Mouse (Mus musculus): Measurements from ENCODE around the gene Wdr62. TPM values are rescaled to one million over a fixed set of nuclear protein-coding genes. Genes with fewer than 3 reads are reported as not detected.

Gene Wdr62
- polyA plus RNA-seq, 1 experiment: 10.2 TPM

GRCm38 (mm10) chr7:30306083-30306779 lies 26.0 kb upstream of the Wdr62 start:
- DNase-seq (ENCODE audit: low spot score): no peak

GRCm38 (mm10) chr7:30300914-30301313 lies 20.7 kb upstream of the Wdr62 start:
- DNase-seq (ENCODE audit: low spot score): no peak

DNA sequence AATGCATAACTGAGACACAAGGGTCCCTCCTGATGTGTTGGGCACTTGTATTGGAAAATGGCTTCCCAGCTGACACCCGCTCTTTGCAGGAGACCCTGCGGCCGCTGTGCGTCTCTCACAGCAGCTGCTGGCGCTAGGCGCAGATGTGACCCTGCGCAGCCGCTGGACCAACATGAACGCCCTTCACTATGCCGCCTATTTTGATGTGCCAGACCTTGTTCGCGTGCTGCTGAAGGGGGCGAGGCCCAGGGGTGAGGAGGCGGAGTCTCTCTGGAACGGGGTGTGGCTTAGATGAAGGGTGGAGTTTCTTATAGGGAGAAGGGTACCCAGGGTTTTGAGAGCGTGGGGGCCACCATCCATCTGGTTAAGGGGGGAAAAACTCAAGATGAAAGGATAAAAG lies 17.0 kb upstream of the Wdr62 start:
- DNase-seq (ENCODE audit: low spot score): no peak

DNA sequence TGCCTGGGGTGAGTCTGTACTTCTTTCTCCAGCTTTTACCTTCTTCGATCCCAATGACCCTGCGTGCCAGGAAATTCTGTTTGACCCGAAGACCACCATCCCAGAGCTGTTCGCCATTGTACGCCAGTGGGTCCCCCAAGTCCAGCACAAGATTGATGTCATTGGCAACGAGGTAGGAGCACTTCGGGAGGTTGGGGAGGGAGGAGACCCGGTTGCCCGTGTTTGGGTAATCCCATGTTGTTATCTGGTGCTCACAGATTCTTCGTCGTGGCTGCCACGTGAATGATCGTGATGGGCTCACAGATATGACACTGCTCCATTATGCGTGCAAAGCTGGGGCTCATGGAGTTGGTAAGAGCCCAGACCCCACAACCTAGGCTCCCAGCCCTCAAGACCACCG lies 16.6 kb upstream of the Wdr62 start:
- DNase-seq (ENCODE audit: low spot score): no peak

DNA sequence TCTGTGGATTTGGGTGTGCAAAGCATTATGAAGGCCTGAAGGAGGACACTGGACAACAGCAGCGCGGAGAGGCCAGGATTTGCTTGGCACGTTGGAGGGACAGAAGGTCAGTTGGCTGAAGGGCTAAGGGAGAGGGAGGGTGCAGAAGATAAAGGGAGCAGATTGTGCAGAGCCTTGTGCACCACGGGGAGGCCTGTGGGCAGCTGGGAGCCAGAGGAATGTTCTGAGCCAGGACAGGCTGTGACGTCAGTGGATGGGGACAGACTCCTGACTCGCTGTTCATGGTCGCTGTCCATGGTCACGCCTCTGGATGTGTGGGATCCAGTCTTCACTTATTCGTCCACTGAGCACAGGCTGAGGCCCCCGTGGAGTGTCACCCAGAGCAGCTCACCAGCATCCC lies 14.9 kb upstream of the Wdr62 start:
- no peak for DNase-seq (ENCODE audit: low spot score)

- no peak for DNase-seq (ENCODE audit: low spot score)
Measured at GRCm38 (mm10) chr7:30294296-30294695, 14.1 kb upstream of the Wdr62 start.

DNA sequence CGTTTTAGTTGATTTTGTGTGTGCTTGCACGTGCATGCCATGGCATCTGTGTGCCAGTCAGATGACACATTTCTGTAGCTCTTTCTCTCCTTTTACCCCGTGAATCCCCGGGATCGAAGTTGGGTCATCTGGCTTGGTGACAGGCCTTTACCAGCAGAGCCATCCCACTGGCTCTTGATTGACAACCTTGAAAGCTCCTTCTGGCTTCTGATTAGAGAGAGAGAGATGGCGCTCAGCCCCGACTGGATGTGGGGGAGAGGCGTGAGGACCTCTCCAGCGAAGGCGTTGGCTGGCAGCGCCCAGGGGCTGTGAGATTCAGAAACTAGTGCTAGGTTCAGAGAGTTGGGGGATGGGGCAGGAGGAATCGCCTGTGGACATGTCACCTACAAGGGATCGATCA lies 13.6 kb upstream of the Wdr62 start:
- DNase-seq (ENCODE audit: low spot score): no peak

DNA sequence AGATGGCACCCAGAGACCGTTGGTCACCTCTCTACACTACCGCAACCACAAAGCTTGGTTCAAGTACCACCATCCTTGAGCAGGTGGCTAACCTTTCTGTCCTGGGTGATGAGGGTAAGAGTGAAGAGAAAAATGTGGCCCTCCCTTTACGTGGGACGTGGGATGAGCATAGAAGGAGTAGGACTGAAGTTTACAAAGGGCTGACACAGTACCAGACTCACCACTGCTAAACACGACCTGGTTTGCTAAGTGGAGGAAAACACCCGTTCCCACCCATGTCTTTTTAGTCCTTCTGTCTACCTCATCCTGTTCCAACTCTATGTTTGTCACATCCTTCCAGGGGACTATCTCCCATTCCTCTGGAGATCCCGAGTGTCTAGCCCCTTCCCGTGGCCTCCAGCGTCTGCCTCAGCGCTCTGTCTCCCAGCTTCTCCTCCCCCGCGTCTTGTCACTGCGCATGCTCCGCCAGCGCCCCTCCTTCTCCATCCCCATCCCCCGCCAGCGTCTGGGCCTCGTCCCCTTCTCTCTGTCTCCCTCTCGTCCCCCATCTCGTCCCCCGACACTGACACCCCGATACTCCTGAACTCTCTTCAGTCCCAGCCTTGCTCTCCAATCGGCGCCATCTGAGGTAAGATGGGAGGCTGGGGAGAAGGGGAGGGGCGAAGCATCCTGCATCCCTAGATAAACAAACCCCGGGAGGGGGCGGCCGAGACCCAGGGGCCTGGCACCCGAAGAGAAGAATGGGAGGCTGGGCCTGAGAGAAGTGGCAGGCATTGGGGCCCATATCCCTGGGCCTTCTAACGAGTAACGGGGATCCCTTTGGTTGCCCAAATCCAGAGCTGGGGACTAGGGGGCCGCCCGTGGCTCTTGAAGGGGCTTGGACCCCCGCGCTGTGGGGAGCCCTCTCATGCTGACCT lies 11.3 kb upstream of the Wdr62 start, which contains the start of gene Clip3:
TSS of gene Clip3 (plus strand) at position 514 of the 917 bp plus-strand sequence.
- DNase-seq (ENCODE audit: low spot score): peak; percentile 42

GRCm38 (mm10) chr7:30289714-30290399 lies 9.6 kb upstream of the Wdr62 start:
- no peak for DNase-seq (ENCODE audit: low spot score)

- no peak for DNase-seq (ENCODE audit: low spot score)
Measured at GRCm38 (mm10) chr7:30289071-30289713, 9.0 kb upstream of the Wdr62 start.

DNA sequence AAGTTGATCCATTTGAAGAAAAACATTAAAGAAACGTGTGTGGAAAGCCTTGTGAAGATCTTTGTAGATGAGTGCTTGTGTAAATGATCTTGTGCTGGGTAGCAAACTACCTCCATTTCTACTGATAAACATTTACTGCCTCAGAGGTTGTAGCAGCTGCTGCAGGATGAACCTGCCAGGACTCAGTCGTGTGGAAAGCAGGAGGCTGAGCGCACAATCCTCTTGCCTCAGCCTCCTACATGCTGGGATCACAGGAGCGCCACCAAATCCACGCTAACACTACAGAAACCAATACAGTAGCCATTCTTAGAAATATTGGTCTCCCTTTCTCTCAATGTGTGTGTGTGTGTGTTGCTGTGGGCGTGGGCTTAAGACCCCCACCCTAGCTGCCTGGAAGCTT lies 7.8 kb upstream of the Wdr62 start:
- DNase-seq (ENCODE audit: low spot score): no peak

- no peak for DNase-seq (ENCODE audit: low spot score)
Measured at GRCm38 (mm10) chr7:30286701-30287410, 6.6 kb upstream of the Wdr62 start.

DNA sequence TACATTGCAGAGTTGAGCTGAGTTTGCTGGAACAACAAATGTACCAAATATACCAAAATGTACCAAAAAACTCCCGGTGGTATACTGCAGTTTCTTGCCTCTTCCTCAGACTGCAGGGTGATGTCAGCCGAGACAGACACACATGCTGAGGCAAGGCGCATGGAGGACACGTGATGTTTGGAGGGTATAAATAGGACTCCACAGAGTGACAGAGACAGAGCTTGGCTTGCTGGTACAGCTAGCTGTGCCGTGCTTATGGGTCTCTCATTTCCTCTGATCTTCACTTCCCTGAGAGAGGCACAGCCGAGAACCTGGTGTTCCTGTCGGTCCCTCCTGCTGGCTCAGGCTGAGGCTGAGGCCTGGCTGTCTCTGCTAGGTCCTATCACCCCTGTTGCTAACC lies 2.5 kb upstream of the Wdr62 start:
- DNase-seq (ENCODE audit: low spot score): no peak

DNA sequence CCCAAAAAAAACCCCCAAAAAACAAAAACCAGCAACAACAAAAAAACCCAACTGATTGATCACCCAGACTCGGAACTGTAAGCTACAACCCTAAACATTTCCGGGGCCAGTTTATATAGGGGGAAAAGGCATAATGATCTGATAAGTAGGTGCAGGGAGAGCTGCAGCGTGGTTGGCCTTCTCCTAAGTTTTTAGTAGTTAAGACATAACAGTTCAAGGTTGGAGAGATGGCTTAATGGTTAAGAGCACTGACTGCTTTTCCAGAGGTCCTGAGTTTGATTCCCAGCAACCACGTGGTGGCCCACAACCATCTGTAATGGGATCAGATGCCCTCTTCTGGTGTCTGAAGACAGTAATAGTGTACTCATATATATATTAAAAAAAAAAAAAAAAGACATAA lies 1.3 kb upstream of the Wdr62 start:
- DNase-seq (ENCODE audit: low spot score): no peak

- DNase-seq (ENCODE audit: low spot score): peak; percentile 72
Measured at GRCm38 (mm10) chr7:30280670-30281138, 485 bp upstream of the Wdr62 start.

DNA sequence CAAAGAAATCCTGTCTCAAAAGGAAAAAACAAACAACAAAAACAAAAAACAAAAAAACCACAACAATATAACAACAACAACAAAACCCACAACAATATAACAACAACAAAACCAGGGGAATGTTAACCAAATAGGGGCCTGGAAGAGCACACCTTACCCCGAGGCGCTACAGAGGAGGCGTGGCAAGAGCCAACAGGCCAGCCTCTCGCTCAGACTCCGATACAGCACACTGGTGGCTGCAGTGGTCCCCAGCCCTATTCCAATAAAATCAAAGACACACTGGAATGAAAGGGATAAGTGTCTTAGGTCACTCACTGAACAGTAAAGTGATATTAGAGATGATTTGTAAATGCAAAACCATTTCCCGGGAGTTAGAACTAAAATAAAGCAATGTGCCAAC lies 683 bp downstream of the Wdr62 start:
- no peak for DNase-seq (ENCODE audit: low spot score)

GRCm38 (mm10) chr7:30278911-30279310 lies 1.3 kb downstream of the Wdr62 start:
- DNase-seq (ENCODE audit: low spot score): no peak

- DNase-seq (ENCODE audit: low spot score): no peak
Measured at GRCm38 (mm10) chr7:30274383-30274782, 5.8 kb downstream of the Wdr62 start.

DNA sequence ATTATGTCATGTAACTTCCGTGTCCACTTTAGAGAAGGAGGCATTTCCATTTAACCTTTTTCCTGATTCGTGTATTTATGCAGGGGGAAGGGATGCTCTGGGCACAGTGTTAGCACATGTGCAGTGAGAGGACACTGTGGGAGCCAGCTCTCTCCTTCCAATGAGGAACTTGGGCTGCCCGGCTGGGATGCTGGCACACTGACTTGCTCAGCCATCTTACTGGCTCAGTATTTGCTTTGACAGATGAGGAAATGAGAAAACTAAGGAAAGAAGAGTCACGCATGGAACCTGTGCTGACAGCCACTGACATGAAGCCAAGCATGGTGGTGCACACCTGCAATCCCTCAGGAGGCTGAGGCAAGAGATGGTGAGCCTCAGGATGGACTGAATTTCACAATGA lies 10.6 kb downstream of the Wdr62 start:
- no peak for DNase-seq (ENCODE audit: low spot score)

- DNase-seq (ENCODE audit: low spot score): no peak
Measured at GRCm38 (mm10) chr7:30266780-30267179, 13.4 kb downstream of the Wdr62 start.

DNA sequence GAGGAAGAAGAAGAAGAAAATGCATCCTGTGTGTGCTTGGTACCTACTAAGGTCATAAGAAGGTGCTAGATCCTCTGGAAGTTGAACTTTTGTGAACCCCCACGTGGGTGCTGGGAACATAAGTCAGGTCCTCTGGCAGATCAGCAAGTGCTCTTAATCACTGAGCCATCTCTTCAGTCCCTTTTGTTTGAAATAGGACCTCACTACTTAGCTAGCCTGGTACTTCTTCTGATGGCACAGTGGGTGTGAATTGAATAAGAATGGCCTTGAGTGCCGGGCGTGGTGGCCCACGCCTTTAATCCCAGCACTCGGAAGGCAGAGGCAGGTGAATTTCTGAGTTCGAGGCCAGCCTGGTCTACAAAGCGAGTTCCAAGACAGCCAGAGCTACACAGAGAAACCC lies 14.3 kb downstream of the Wdr62 start:
- DNase-seq (ENCODE audit: low spot score): no peak
